Mouse (Mus musculus) thymus, postnatal 0 days (tissue): ENCODE results near the gene Agpat4. TPM values are rescaled to one million over a fixed set of nuclear protein-coding genes. Genes with fewer than 3 reads are reported as not detected.

Experiments used
- DNase-seq: peaks from one replicate; pipeline ENCODE4 v3.0.0-alpha.2; 2015; ENCODE audit warnings: low spot score
- polyA plus RNA-seq: library from polyadenylated mRNA; unstranded; fragments of >200 nt; fragmentation: Nextera tagmentation; extraction: Ambion mirVana; gene quantifications from 2 replicates; pipeline ENCODE4 v1.2.1, GENCODE M21; 2015

Gene Agpat4
- polyA plus RNA-seq, 1 experiment from 2014 or later = 11.1 TPM

GRCm38 (mm10) chr17:12160540-12160939 lies 42.0 kb downstream of the Agpat4 start:
- no peak for DNase-seq

GRCm38 (mm10) chr17:12160984-12161764 lies 42.7 kb downstream of the Agpat4 start:
- DNase-seq = no peak

- no peak for DNase-seq
Measured at GRCm38 (mm10) chr17:12161877-12162276, 43.4 kb downstream of the Agpat4 start.

- no peak for DNase-seq
Measured at GRCm38 (mm10) chr17:12162824-12163223, 44.3 kb downstream of the Agpat4 start.

- DNase-seq = no peak
Measured at GRCm38 (mm10) chr17:12163403-12163802, 44.9 kb downstream of the Agpat4 start.

- no peak for DNase-seq
Measured at GRCm38 (mm10) chr17:12163903-12164302, 45.4 kb downstream of the Agpat4 start.

GRCm38 (mm10) chr17:12164507-12164906 lies 46.0 kb downstream of the Agpat4 start:
- no peak for DNase-seq

- peak; percentile 65 for DNase-seq
Measured at GRCm38 (mm10) chr17:12165009-12165695, 46.6 kb downstream of the Agpat4 start.

DNA sequence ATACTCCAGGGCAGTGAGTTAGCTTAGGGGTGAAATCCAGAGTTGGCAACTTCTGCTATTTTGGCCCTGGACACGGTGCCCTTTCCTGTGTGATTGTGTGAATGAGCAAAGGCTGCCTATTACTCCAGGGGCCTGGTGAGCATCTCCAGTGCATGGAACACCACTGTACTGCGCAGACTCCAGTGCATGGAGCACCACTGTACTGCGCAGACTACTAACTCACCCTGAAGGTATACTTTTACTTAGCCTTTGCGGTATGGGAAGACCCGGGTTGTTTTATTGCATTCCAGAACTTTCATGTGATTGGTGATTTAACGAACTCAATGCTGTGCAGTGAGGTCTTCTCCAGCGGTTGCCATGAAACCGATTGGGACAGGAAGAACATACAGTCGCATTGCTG lies 47.2 kb downstream of the Agpat4 start:
- DNase-seq = no peak

GRCm38 (mm10) chr17:12168536-12168935 lies 50.0 kb downstream of the Agpat4 start:
- no peak for DNase-seq

- no peak for DNase-seq
Measured at GRCm38 (mm10) chr17:12169326-12169836, 50.9 kb downstream of the Agpat4 start.

DNA sequence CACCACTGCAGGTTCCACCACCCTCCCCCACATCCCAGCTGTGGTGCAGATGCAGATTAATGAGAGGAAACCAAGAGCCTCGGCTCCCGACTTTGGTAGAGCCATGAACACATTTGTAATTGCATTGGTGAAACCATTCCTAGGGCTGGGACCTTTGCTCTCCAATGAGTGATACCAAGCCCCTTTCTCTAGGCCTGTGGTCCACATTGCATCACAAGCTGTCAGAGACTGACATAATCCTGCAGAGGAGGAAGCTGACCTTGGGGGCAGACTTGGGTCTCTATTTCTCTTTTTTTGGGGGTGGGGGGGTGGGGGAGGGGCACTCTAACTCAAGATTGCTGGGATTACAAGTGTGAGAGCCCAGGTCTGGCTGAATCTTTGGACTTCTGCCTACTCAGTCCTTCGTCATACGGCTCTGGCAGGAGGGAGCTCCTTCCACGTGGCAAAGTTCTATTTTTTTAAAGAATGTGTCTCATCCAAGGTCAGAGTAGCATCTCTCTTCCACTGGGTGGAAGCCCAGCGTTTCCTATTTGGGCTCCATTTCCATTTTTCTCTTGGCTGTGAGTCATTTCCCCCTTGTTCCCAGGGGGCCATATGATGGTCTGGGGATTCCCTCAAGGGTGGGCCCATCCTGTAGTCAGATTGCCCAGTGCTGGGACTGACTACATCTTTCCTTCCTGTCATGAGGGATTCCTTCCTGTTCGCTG lies 52.4 kb downstream of the Agpat4 start:
- DNase-seq = no peak

GRCm38 (mm10) chr17:12171666-12172065 lies 53.2 kb downstream of the Agpat4 start:
- DNase-seq = no peak

- no peak for DNase-seq
Measured at GRCm38 (mm10) chr17:12174221-12174620, 55.7 kb downstream of the Agpat4 start.

GRCm38 (mm10) chr17:12174896-12175295 lies 56.4 kb downstream of the Agpat4 start:
- DNase-seq = no peak

DNA sequence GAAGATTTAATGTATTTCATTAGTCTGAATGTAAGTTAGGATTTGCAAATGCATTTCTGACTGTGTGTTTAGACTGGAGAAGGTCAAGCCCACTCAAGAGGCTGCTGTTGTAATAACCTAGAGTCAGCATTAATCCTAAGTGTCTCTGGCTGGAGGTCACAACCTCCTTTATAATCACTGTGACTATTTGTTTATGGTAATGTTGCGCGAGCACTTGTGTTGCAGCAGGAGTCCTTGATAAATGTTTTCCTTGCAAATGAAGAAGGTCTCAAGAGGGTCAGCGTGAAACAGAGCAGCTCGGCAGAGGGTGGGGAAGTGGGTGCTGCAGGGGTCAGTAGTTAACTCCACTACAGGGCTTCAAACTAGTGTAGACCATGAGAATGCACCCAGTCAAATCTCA lies 57.1 kb downstream of the Agpat4 start:
- no peak for DNase-seq

GRCm38 (mm10) chr17:12179339-12179738 lies 60.8 kb downstream of the Agpat4 start:
- DNase-seq = no peak

DNA sequence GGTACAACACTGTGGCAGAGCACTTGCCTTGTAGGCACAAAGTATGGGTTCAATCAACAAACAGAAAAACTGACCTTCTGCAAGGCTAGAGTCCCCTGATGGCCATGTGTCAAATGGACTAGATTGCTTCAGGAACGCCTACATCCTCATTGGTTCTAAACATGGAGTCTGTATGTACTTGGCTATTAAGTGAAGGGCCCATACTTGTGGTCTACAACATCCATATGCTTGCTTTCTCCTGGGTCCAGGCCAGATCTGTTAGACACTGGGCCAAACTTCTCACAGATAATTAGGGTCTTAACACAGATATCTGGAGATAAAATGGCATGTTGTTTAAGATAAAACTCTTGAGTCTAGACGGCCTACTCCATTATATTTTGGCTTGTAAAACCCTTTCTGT lies 61.3 kb downstream of the Agpat4 start:
- no peak for DNase-seq

DNA sequence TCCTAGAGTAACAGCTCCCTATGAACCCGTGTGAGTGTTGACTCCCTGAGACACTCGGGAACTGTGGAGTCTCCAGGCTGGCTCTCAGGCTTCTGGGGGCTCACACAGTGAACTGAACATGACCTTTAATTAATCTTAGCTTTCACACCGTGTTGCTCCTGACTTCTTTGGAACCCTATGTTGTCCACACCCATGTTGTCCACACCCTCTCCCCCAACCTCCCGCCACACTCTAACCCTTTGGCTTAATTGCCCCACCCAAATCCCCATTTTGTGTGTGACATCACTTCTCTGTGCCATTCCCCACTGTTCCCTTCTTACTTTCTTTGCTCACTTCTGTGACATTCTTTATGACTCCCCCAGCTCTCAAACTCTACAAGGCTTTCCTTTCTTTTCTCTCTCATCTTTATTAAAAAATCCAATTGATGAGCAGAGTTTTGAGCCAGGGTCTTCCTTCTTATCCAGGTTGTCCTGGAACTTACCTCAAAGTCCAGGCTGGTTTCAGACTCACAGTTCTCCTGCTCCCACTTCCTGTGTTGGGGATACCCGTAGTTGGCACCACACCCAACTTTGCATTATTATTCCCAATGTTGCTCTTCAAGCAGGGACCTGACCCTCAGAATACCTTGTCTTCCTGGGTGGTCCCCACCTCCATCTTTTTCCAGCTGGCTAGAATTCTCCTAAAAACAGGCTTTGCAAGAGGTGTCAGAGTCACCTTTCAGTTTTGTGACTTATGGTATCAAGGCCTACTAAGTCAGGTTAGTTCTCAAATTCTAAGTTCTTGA lies 64.4 kb downstream of the Agpat4 start:
- DNase-seq = no peak

DNA sequence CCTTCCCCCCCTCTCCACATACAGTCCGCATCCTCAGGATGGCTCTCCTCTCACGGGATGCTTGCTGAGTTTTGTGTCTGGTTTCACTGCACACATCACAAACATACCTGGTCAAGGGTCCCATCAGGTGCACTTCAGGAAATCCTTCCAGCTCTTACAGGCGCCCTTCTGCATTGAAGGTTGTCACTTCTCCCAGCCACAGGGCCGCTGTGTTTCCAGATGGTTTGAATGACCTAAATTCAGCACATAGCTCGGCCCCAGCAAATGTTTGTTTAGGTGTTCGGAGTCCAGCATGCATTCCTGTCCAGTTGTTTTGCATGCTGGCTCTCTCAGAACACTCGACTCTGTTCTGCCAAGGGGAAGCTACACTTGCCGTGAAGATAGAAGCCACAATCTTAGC lies 65.8 kb downstream of the Agpat4 start:
- no peak for DNase-seq

DNA sequence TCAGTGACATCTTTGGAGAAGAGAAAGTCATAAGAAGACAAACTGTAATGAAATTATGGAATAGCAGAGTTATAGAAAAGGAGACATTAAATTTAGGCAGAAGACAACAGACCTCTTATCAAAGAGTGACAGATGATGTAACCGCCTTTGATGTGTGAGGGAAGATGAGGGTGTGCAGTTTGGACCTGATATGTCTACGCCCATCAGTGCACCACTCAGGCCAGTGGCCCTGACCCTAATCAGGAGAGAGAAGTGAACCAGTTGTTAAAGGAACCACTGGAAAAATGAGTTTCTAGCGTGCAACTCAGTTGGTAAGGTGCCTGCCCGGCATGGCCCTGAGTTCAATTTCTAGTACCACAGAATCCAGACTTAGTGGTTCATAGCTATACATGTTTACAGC lies 67.4 kb downstream of the Agpat4 start:
- no peak for DNase-seq
